Mouse (Mus musculus): ENCODE measurements around the gene Jtb.

Jtb gene

GRCm38 (mm10) chr3:90264687-90265033 lies 33.3 kb downstream of the Jtb start:
- DNase-seq: no peak

- DNase-seq: peak; percentile 96
Observed at GRCm38 (mm10) chr3:90265034-90265931, 33.9 kb downstream of the Jtb start, which contains the start of gene Dennd4b. Dennd4b (plus strand) TSS chr3:90265185.

- no peak for DNase-seq
Observed at GRCm38 (mm10) chr3:90265932-90266741, 34.7 kb downstream of the Jtb start.

GRCm38 (mm10) chr3:90266901-90267775 lies 35.7 kb downstream of the Jtb start:
- DNase-seq: no peak

DNA sequence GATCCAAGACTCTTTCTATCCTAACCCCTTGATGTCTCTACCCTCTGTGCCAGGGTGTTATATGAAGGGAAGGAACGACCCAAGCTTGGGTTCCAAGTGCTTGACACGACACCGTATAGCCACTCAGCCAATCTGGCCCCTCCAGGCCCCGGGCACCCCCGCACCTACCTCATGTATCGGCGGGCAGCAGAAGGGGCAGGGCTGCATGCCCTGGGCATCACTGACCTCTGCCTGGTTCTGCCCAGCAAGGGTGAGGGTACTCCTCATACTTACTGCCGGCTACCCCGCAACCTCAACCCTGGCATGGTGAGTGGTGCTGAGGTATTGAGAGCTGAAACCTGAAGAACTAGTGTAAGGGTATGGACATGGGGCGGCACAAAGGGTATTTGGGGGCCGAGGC lies 36.8 kb downstream of the Jtb start:
- no peak for DNase-seq

DNA sequence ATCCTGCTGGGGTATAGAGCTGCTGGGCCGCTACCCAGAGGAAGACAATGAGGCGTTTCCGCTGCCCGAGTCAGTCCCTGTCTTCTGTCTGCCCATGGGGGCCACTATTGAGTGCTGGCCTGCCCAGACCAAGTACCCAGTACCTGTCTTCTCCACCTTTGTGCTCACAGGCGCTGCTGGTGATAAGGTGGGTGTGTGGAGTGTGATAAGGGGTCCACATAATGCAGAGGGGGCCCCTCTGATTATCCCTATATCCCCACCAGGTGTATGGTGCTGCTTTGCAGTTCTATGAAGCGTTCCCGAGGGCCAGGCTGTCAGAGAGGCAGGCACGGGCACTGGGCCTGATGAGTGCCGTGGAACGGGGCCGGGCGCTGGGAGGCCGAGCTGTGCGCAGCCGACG lies 37.6 kb downstream of the Jtb start:
- no peak for DNase-seq

DNA sequence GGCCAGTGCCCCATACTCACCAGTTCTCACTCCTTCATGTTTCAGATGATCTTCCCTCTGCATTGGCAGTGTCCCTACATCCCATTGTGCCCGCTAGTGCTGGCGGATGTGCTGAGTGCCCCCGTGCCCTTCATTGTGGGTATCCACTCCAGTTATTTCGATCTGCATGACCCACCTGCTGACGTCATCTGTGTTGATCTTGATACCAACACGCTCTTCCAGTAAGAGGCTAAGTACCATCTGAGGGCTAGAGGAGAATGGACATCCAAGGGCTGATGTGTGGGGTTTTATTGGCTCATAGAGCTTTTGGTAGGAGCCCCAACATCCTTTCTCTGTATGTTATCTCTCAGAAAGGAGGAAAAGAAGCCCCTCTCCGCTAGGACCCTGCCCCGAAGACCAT lies 39.4 kb downstream of the Jtb start:
- DNase-seq: no peak

DNA sequence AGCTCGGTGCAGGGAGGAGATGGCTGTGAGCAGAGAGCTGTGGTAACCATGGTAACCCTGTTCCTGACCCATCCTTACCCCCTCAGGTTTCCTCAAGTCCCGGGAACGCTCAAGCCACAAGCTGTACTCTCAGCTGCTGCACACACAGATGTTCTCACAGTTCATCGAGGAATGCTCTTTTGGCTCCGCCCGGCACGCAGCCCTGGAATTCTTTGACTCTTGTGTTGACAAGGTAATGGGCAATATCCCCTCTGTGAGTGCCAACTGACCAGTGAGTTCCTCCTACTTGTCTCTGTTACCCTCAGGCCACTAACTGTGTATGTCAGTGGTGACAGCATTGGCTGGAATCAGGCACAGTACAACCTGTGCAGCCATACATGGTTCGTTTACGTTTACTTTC lies 40.8 kb downstream of the Jtb start:
- no peak for DNase-seq

DNA sequence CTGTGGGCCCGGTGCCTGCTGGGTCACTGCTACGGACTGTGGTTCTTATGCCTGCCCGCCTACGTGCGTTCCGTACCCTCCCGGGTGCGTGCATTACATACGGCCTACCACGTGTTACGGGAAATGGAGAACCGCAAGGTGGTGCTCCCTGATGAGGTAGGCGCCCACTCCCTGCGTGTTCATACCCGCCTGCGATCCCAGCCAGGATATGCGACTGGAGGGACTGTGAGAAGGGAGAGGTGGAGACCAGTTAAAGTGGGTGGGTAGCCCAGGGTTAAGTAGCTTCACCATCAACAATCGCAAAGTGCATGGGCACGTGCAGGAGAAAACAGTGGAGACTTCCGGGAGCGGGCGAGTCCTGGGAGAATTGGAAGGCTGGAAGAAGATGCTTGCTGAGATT lies 42.5 kb downstream of the Jtb start:
- DNase-seq: no peak

- no peak for DNase-seq
Observed at GRCm38 (mm10) chr3:90275286-90275685, 43.9 kb downstream of the Jtb start.

GRCm38 (mm10) chr3:90276858-90277257 lies 45.5 kb downstream of the Jtb start:
- no peak for DNase-seq

GRCm38 (mm10) chr3:90277793-90278192 lies 46.4 kb downstream of the Jtb start:
- DNase-seq: no peak

- no peak for DNase-seq
Observed at GRCm38 (mm10) chr3:90278211-90278610, 46.8 kb downstream of the Jtb start.

- no peak for DNase-seq
Observed at GRCm38 (mm10) chr3:90279216-90279615, 47.8 kb downstream of the Jtb start.

- no peak for DNase-seq
Observed at GRCm38 (mm10) chr3:90279743-90280142, 48.3 kb downstream of the Jtb start.

GRCm38 (mm10) chr3:90280708-90281107 lies 49.3 kb downstream of the Jtb start:
- DNase-seq: no peak

- DNase-seq: no peak
Observed at GRCm38 (mm10) chr3:90284150-90284549, 52.8 kb downstream of the Jtb start.

Data from kidney, postnatal 10 days (tissue).